Mouse (Mus musculus) kidney, postnatal 25 days (tissue): ENCODE results near the gene Tecpr2.

Experiments used
- DNase-seq, 2 experiments: peaks; one replicate each; pipeline ENCODE4 v3.0.0; 2021; ENCODE audit warnings: mixed read lengths in 2 of 2

Tecpr2 gene

GRCm38 (mm10) chr12:111008500-111009490 is 119.7 kb downstream of the Tecpr2 start:
- no peak for DNase-seq

GRCm38 (mm10) chr12:111009615-111010257 is 120.7 kb downstream of the Tecpr2 start:
- DNase-seq = no peak

GRCm38 (mm10) chr12:111016807-111017206 is 127.7 kb downstream of the Tecpr2 start:
- no peak for DNase-seq

DNA sequence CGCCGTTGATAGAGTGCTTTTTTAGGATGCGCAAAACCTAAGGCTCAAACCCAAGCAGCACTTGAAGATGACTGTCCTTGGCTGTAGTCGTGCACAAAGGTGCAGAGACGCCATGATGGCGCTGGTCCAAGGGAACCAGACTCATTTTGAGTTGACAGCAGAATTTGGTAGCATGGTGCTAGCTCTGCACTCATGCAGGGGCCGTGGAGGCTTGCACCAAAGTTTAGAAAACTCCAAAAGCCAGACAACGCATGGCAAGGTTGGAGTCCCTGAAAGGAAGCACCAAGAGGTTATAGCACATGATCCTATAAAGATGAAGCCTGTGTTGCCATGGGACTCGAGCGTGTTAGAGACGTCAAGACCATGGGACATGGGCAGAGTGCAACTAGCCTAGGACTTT is 129.0 kb downstream of the Tecpr2 start:
- no peak for DNase-seq

DNA sequence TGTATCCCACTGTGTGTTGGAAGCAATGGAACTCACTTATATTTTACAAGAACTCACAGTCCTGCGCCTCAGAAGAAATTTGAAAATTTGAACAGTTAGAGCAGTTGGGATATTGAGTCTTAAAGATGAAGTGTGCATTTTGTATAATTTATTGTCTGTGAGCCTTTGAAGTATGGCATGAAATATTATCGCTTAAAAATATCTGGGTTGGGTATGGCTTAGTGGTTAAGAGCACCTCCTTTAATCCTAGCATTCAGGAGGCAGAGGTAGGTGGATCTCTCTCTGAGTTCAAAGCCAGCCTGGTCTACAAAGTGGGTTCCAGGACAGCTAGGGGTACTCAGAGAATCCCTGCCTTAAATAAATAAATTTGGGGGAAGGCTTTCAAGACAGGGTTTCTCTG is 130.0 kb downstream of the Tecpr2 start:
- DNase-seq = no peak

GRCm38 (mm10) chr12:111021138-111021537 is 132.1 kb downstream of the Tecpr2 start:
- no peak for DNase-seq

GRCm38 (mm10) chr12:111021577-111021976 is 132.5 kb downstream of the Tecpr2 start:
- no peak for DNase-seq
